Mouse (Mus musculus): ENCODE data around the gene Fbxl5.

DNA sequence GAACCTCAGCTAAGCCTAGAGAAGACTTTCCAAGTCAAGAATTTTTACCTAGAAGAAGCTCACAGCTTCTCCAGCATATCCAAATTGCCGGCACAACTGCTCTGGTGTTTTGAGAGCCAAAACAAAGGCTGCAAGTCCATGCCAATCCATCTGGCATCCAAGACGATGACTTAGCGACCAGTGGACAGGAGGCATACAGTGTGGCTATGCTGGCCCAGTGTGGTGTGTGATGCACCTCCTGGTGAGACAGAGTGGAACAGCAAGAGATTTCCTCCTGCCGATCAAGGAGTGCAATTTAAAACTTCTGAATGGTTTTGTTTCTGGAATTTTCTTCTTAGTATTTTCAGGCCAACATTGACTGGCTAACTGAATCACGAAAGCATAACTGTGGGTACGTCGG, 15.2 kb upstream of the Fbxl5 start:
- TF ChIP-seq CTCF (IDR thresholded peaks at IDR 0.05; ENCODE audit: borderline replicate concordance, insufficient read depth, low read length) (peak; percentile 53; the same call in 1 of the 2 replicates), POLR2A (IDR thresholded peaks at IDR 0.05; ENCODE audit: low read depth, low read length) (no peak)

All from embryonic fibroblast, embryonic 13.5 days (primary cell).